In the genomic region with DNA sequence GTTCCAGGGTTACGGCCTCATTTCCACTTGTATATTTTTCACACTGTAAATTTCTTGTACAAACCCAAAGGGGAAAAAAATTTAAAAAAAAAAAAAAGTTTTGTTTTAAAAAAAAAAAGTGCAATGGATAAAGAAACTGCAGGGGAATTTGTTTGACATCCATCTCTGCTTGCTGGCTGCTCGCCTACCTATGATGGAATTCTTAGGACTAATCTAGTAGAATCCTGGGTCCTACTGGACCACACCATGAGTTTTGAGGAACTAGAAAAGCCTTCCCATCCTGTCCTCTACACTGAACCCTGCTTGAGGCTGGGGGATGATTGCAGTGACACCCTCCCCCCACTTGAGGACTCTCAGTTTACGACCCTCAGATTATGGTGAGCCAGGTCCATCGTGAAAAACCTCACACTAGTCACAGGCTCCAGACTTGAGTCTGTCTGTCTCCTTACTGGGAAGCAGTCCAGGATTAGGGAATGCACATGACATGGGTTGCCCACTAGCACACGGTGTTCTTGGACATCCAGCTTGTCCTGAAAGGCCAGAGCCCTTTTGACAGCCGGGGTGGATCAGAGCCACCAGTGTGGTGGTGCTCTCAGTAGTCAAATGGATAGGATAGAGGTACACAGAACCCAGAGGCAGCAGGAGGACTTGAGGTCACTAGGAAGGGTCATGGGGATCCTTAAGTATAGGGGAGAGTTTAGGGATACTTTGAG, we compare ENCODE assay signal across 17 mouse cellular contexts. TPM values are rescaled to one million over a fixed set of nuclear protein-coding genes. Genes with fewer than 3 reads are reported as not detected.
DNase-seq lines count a peak whose midpoint lies in the region; ATAC-seq and TF ChIP-seq lines count a peak whose summit lies in the region.
"Had no signal": no experiment of that assay in that cellular context is flagged by ENCODE, and none has a peak within 500 bp of the region (broad histone marks: within the 10 kb centered on the region; RNA-seq: fewer than 3 reads in every experiment).

No protein-coding gene starts in this region.

- peak overlapping the region; percentile 82 for H3K27ac ChIP-seq in layer of hippocampus, adult 2 months
- peak overlapping the region; percentile 55 for H3K27ac ChIP-seq in brown adipose tissue, adult 24 weeks (replicated peaks; ENCODE audit: low read depth, low read length)
- H3K27ac ChIP-seq: hindbrain, embryonic 14.5 days; limb, embryonic 15.5 days had no signal

- no peak for ATAC-seq in megakaryocyte, adult 5-6 weeks (ENCODE audit: poor library complexity, severe bottlenecking)
- no peak for ATAC-seq in granulocyte monocyte progenitor cell, adult 5-6 weeks (replicated peaks; ENCODE audit: poor library complexity, severe bottlenecking)
- ATAC-seq: activated CD4-positive, CD25-positive, alpha-beta regulatory T cell, adult 4 months; forebrain, postnatal 0 days had no signal

- peak; percentile 69 for DNase-seq in gastrocnemius, postnatal 25 days
- DNase-seq in gastrocnemius, postnatal 10 days: no peak
- no peak for DNase-seq in layer of hippocampus, adult 2 months (ENCODE audit: low spot score in 2 of 2)
- DNase-seq in layer of hippocampus, adult 8-10 months (ENCODE audit: low spot score in 2 of 2): no peak
- DNase-seq in NIH3T3 (ENCODE audit: low read depth): peak; percentile 55
- DNase-seq: forebrain, postnatal 0 days; kidney, adult 2 months; layer of hippocampus, postnatal 36 days; lung, adult 18-20 months; lung, postnatal 36 days had no signal

- TF ChIP-seq CTCF in layer of hippocampus, adult 2 months (conservative IDR thresholded peaks at IDR 0.05): no peak

- H3K4me3 ChIP-seq in layer of hippocampus, adult 2 months: no peak overlapping the region
- H3K4me3 ChIP-seq in brown adipose tissue, adult 24 weeks (ENCODE audit: insufficient read depth, low read depth, low read length): no peak overlapping the region
- H3K4me3 ChIP-seq: limb, embryonic 15.5 days; midbrain, embryonic 12.5 days had no signal

- peaks cover 25% of the 10 kb centered on the region for H3K4me1 ChIP-seq in brown adipose tissue, adult 24 weeks (ENCODE audit: control insufficient read depth, insufficient read depth, insufficient read length, low read length)

RNA-seq across cellular contexts. Expression of a gene that starts 12.9 kb away (rescaled TPM):
- total RNA-seq in gastrocnemius, postnatal 25 days (2021): 10 to 100 TPM; 19.2 to 22.9 TPM
- 10 to 100 TPM; 35.4 to 43.4 TPM for total RNA-seq in gastrocnemius, postnatal 10 days (2021)
- total RNA-seq in layer of hippocampus, adult 2 months (2021): 10 to 100 TPM; 28.5 to 30.1 TPM
- total RNA-seq in layer of hippocampus, adult 8-10 months (2022): 10 to 100 TPM; 31.0 to 38.3 (median 33.3) TPM
- 32.4 and 34.7 TPM in 2 replicates for polyA plus RNA-seq in brown adipose tissue, adult 24 weeks (2012; ENCODE audit: insufficient read depth, insufficient read length, missing spikeins)
- 0.32 and 0.36 TPM in 2 replicates for total RNA-seq in megakaryocyte, adult 5-6 weeks (2015)
- 0.37 and 0.51 TPM in 2 replicates for total RNA-seq in megakaryocyte, adult 5-6 weeks (2017)
- 4.9 and 7.9 TPM in 2 replicates for total RNA-seq in granulocyte monocyte progenitor cell, adult 5-6 weeks (2014; fragmentation: Nextera tagmentation)
- 6.9 and 9.9 TPM in 2 replicates for total RNA-seq in granulocyte monocyte progenitor cell, adult 5-6 weeks (2017)

RNA-seq across cellular contexts. Expression of a gene that starts 18.4 kb away (rescaled TPM):
- 1 to 10 TPM; 5.4 to 5.9 TPM for total RNA-seq in gastrocnemius, postnatal 25 days (2021)
- 10 to 100 TPM; 12.4 to 19.5 TPM for total RNA-seq in gastrocnemius, postnatal 10 days (2021)
- 1 to 10 TPM; 2.1 to 3.3 TPM for total RNA-seq in layer of hippocampus, adult 2 months (2021)
- 1 to 10 TPM; 3.1 to 3.8 (median 3.4) TPM for total RNA-seq in layer of hippocampus, adult 8-10 months (2022)
- polyA plus RNA-seq in brown adipose tissue, adult 24 weeks (2012; ENCODE audit: insufficient read depth, insufficient read length, missing spikeins): not detected in 2 replicates
- total RNA-seq in megakaryocyte, adult 5-6 weeks (2015): not detected in 2 replicates
- total RNA-seq in megakaryocyte, adult 5-6 weeks (2017): not detected in 2 replicates
- total RNA-seq in granulocyte monocyte progenitor cell, adult 5-6 weeks (2014; fragmentation: Nextera tagmentation): 0.24 TPM in 1 of 2 replicates, not detected in the other
- total RNA-seq in granulocyte monocyte progenitor cell, adult 5-6 weeks (2017): not detected in 2 replicates

RNA-seq across cellular contexts. Expression of a gene that starts 20.2 kb away (rescaled TPM):
- 10 to 100 TPM; 20.7 to 22.5 TPM for total RNA-seq in gastrocnemius, postnatal 25 days (2021)
- total RNA-seq in gastrocnemius, postnatal 10 days (2021): 10 to 100 TPM; 24.1 to 24.2 TPM
- total RNA-seq in layer of hippocampus, adult 2 months (2021): 10 to 100 TPM; 87.3 to 99.8 TPM
- total RNA-seq in layer of hippocampus, adult 8-10 months (2022): 10 to 100 TPM; 93.2 to 96.3 (median 94.1) TPM
- polyA plus RNA-seq in brown adipose tissue, adult 24 weeks (2012; ENCODE audit: insufficient read depth, insufficient read length, missing spikeins): 2.0 and 5.0 TPM in 2 replicates
- 36.9 and 40.7 TPM in 2 replicates for total RNA-seq in megakaryocyte, adult 5-6 weeks (2015)
- total RNA-seq in megakaryocyte, adult 5-6 weeks (2017): 9.4 and 10.0 TPM in 2 replicates
- total RNA-seq in granulocyte monocyte progenitor cell, adult 5-6 weeks (2014; fragmentation: Nextera tagmentation): 10.5 and 21.1 TPM in 2 replicates
- total RNA-seq in granulocyte monocyte progenitor cell, adult 5-6 weeks (2017): 3.7 and 5.3 TPM in 2 replicates

RNA-seq across cellular contexts. Expression of a gene that starts 20.9 kb away (rescaled TPM):
- 10 to 100 TPM; 32.8 to 36.4 TPM for total RNA-seq in gastrocnemius, postnatal 25 days (2021)
- 10 to 100 TPM; 32.4 to 33.7 TPM for total RNA-seq in gastrocnemius, postnatal 10 days (2021)
- 10 to 100 TPM; 38.6 to 41.1 TPM for total RNA-seq in layer of hippocampus, adult 2 months (2021)
- total RNA-seq in layer of hippocampus, adult 8-10 months (2022): 10 to 100 TPM; 31.8 to 45.4 (median 39.1) TPM
- 53.4 and 58.6 TPM in 2 replicates for polyA plus RNA-seq in brown adipose tissue, adult 24 weeks (2012; ENCODE audit: insufficient read depth, insufficient read length, missing spikeins)
- total RNA-seq in megakaryocyte, adult 5-6 weeks (2015): 35.9 and 47.9 TPM in 2 replicates
- 25.3 and 29.3 TPM in 2 replicates for total RNA-seq in megakaryocyte, adult 5-6 weeks (2017)
- 41.8 and 53.7 TPM in 2 replicates for total RNA-seq in granulocyte monocyte progenitor cell, adult 5-6 weeks (2014; fragmentation: Nextera tagmentation)
- 35.5 and 37.9 TPM in 2 replicates for total RNA-seq in granulocyte monocyte progenitor cell, adult 5-6 weeks (2017)

RNA-seq across cellular contexts. Expression of a gene that starts 21.7 kb away (rescaled TPM):
- total RNA-seq in gastrocnemius, postnatal 25 days (2021): 10 to 100 TPM; 16.2 to 16.6 TPM
- 10 to 100 TPM; 13.8 to 14.7 TPM for total RNA-seq in gastrocnemius, postnatal 10 days (2021)
- total RNA-seq in layer of hippocampus, adult 2 months (2021): 10 to 100 TPM; 14.7 to 15.3 TPM
- 10 to 100 TPM; 13.3 to 16.3 (median 14.8) TPM for total RNA-seq in layer of hippocampus, adult 8-10 months (2022)
- polyA plus RNA-seq in brown adipose tissue, adult 24 weeks (2012; ENCODE audit: insufficient read depth, insufficient read length, missing spikeins): 9.1 and 11.1 TPM in 2 replicates
- 6.2 and 6.3 TPM in 2 replicates for total RNA-seq in megakaryocyte, adult 5-6 weeks (2015)
- 6.5 and 6.8 TPM in 2 replicates for total RNA-seq in megakaryocyte, adult 5-6 weeks (2017)
- total RNA-seq in granulocyte monocyte progenitor cell, adult 5-6 weeks (2014; fragmentation: Nextera tagmentation): 27.9 and 30.2 TPM in 2 replicates
- total RNA-seq in granulocyte monocyte progenitor cell, adult 5-6 weeks (2017): 20.1 and 23.0 TPM in 2 replicates

Comparison
In these comparisons a context has a peak if more than half of its experiments do, and no peak if none do; other contexts are left out.
1. DNase-seq: peak in gastrocnemius, postnatal 25 days (single experiment) and NIH3T3 (single experiment); none in gastrocnemius, postnatal 10 days (single experiment), layer of hippocampus, adult 2 months (0 of 2) and layer of hippocampus, adult 8-10 months (0 of 2).